Mouse (Mus musculus): ENCODE results near the gene Mt4. TPM values are rescaled to one million over a fixed set of nuclear protein-coding genes. Genes with fewer than 3 reads are reported as not detected.
A peak's percentile ranks its signal among the peaks of the same experiment; 100 is the strongest.
"Not testable (repeated sequence)": the region's sequence is repeated elsewhere in the genome, so short reads cannot be mapped to it uniquely, and the experiment has no call there.

Gene Mt4
- polyA plus RNA-seq, 1 experiment from 2014 or later = not detected

DNA sequence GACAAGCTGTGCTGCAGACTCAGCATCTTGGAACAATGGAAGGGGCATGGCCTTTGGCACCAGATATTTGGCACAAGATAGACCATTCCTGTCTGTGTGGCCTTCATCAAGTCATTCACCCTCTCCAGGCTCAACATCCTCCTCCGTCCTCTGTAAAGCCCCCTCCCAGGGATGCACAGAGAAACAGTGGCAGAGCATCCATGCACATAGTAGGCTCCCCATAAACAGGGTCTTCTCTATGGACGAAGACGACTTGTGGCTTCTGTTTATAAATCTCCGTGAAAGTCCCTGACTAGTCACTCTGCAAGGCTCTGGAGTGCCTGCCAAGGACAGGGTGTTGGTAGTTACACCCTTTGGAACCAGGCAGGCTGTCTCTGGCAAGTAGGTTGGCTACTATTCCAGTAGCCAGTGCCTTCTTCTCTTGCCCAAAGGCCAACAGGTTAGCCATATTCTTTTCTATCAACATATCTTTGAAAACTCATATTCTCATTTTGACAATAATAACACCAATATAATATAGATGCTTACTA lies 3.3 kb downstream of the Mt4 start:
- H3K4me1 ChIP-seq (ENCODE audit: control insufficient read depth, insufficient read depth, low read length) = no peaks in the 10 kb centered on the region
- 76% methylated on average over 4 of the region's 4 CpGs for WGBS (ENCODE audit: insufficient replicate concordance)
- no peaks in the 10 kb centered on the region for H3K9me3 ChIP-seq (replicated peaks; ENCODE audit: control insufficient read depth, low read length)
- no peak overlapping the region for H3K27ac ChIP-seq (ENCODE audit: low read depth, low read length)
- no peak overlapping the region for H3K4me3 ChIP-seq (ENCODE audit: low read depth, low read length)
- H3K36me3 ChIP-seq (ENCODE audit: control insufficient read depth, insufficient read depth, low read length) = no peaks in the 10 kb centered on the region
- no peak overlapping the region for H3K4me2 ChIP-seq
- no peaks in the 10 kb centered on the region for H3K27me3 ChIP-seq (ENCODE audit: control insufficient read depth, insufficient read depth, low read length)
- no peak for ATAC-seq (replicated peaks; ENCODE audit: insufficient number of reproducible peaks, low FRiP score, low TSS enrichment)
- no peak overlapping the region for H3K9ac ChIP-seq (ENCODE audit: low read depth, low read length)

- Histone ChIP-seq H3K9me3 (replicated peaks; ENCODE audit: control insufficient read depth, low read length) (no peaks in the 10 kb centered on the region), H3K36me3 (ENCODE audit: control insufficient read depth, insufficient read depth, low read length) (no peaks in the 10 kb centered on the region), H3K9ac (ENCODE audit: low read depth, low read length) (no peak overlapping the region), H3K4me2 (no peak overlapping the region), H3K27me3 (ENCODE audit: control insufficient read depth, insufficient read depth, low read length) (peaks cover 7% of the 10 kb centered on the region), H3K27ac (ENCODE audit: low read depth, low read length) (no peak overlapping the region), H3K4me3 (ENCODE audit: low read depth, low read length) (no peak overlapping the region), H3K4me1 (ENCODE audit: control insufficient read depth, insufficient read depth, low read length) (no peaks in the 10 kb centered on the region)
- no peak for ATAC-seq (replicated peaks; ENCODE audit: insufficient number of reproducible peaks, low FRiP score, low TSS enrichment)
- WGBS (ENCODE audit: insufficient replicate concordance) = 49% methylated on average over 5 of the region's 5 CpGs
These were observed 11.2 kb downstream of the Mt4 start for GRCm38 (mm10) chr8:94148236-94148635.

- Histone ChIP-seq H3K4me3 (ENCODE audit: low read depth, low read length) (no peak overlapping the region), H3K36me3 (ENCODE audit: control insufficient read depth, insufficient read depth, low read length) (no peaks in the 10 kb centered on the region), H3K4me1 (ENCODE audit: control insufficient read depth, insufficient read depth, low read length) (peaks cover 7% of the 10 kb centered on the region; the same call in 1 of the 2 replicates), H3K9ac (ENCODE audit: low read depth, low read length) (no peak overlapping the region), H3K27ac (ENCODE audit: low read depth, low read length) (no peak overlapping the region), H3K4me2 (no peak overlapping the region), H3K9me3 (replicated peaks; ENCODE audit: control insufficient read depth, low read length) (no peaks in the 10 kb centered on the region), H3K27me3 (ENCODE audit: control insufficient read depth, insufficient read depth, low read length) (peaks cover 15% of the 10 kb centered on the region)
- ATAC-seq (replicated peaks; ENCODE audit: insufficient number of reproducible peaks, low FRiP score, low TSS enrichment) = 0 out of 2 replicates have a peak, but pooled peaks have one; percentile 36
- WGBS (ENCODE audit: insufficient replicate concordance) = 68% methylated on average over 5 of the region's 5 CpGs
These were observed 13.9 kb downstream of the Mt4 start for GRCm38 (mm10) chr8:94150925-94151324.

GRCm38 (mm10) chr8:94152513-94153300 lies 15.7 kb downstream of the Mt4 start, which contains the start of gene Mt3:
Gene Mt3, plus strand, starts transcription at chr8:94152607.
- no peak within 1 kb of the TSS for H3K27ac ChIP-seq (ENCODE audit: low read depth, low read length)
- peaks cover 15% of the 10 kb centered on the region for H3K27me3 ChIP-seq (ENCODE audit: control insufficient read depth, insufficient read depth, low read length)
- ATAC-seq (replicated peaks; ENCODE audit: insufficient number of reproducible peaks, low FRiP score, low TSS enrichment) = 0 out of 2 replicates have a peak, but pooled peaks have one; percentile 62
- H3K36me3 ChIP-seq (ENCODE audit: control insufficient read depth, insufficient read depth, low read length) = no peaks in the 10 kb centered on the region
- peak within 1 kb of the TSS; percentile 62 for H3K4me2 ChIP-seq
- 2% methylated on average over 29 of the region's 29 CpGs for WGBS (ENCODE audit: insufficient replicate concordance)
- peak within 1 kb of the TSS; percentile 23; the same call in 1 of the 2 replicates for H3K9ac ChIP-seq (ENCODE audit: low read depth, low read length)
- H3K9me3 ChIP-seq (replicated peaks; ENCODE audit: control insufficient read depth, low read length) = no peaks in the 10 kb centered on the region
- H3K4me1 ChIP-seq (ENCODE audit: control insufficient read depth, insufficient read depth, low read length) = peaks cover 9% of the 10 kb centered on the region; the same call in 1 of the 2 replicates
- H3K4me3 ChIP-seq (ENCODE audit: low read depth, low read length) = peak within 1 kb of the TSS; percentile 32

DNA sequence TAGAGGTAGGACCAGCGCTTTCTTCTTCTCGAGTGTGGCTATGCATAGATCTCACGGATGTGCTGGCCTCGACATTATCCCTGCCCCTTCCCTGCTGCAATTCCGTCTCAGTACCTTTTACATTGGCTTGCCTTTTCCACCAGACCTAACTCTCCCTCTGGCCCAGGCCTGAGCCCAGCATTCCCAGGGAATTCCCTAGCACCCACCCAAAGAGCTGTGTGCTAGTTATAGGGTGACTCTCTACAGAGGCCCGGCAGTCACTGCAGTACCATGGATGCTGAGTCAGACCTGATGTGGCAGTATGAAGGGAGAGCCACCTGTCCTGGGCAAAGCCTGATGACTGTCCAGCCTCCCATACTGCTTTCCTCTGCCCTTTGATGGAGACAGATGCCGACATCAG lies 16.5 kb downstream of the Mt4 start:
- Histone ChIP-seq H3K27me3 (ENCODE audit: control insufficient read depth, insufficient read depth, low read length) (peaks cover 15% of the 10 kb centered on the region), H3K4me2 (peak overlapping the region; percentile 62), H3K4me1 (ENCODE audit: control insufficient read depth, insufficient read depth, low read length) (peaks cover 9% of the 10 kb centered on the region; the same call in 1 of the 2 replicates), H3K9ac (ENCODE audit: low read depth, low read length) (no peak overlapping the region), H3K9me3 (replicated peaks; ENCODE audit: control insufficient read depth, low read length) (no peaks in the 10 kb centered on the region), H3K4me3 (ENCODE audit: low read depth, low read length) (no peak overlapping the region), H3K27ac (ENCODE audit: low read depth, low read length) (no peak overlapping the region), H3K36me3 (ENCODE audit: control insufficient read depth, insufficient read depth, low read length) (no peaks in the 10 kb centered on the region)
- 26% methylated on average over 7 of the region's 7 CpGs for WGBS (ENCODE audit: insufficient replicate concordance)
- no peak for ATAC-seq (replicated peaks; ENCODE audit: insufficient number of reproducible peaks, low FRiP score, low TSS enrichment)

DNA sequence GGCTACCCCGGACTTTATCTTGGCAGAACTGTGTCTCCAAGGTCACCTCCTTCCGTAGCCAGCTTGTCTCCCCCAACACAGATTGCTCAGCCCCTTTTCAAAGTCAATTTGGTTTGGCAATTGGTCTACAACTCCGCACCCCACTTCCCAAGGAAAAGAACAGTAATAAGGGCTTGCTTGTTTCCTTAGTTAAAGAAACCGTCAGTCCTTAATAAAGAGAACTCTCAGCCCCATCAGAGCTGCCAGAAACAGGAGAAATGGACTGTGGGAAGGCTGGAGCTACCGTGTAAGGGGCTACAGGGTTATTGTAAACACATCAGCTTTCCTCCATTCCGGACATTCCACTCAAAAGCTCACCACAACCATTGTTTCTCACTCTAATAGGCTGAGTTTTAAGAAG lies 17.5 kb downstream of the Mt4 start:
- Histone ChIP-seq H3K4me3 (ENCODE audit: low read depth, low read length) (no peak overlapping the region), H3K4me1 (ENCODE audit: control insufficient read depth, insufficient read depth, low read length) (peaks cover 9% of the 10 kb centered on the region; the same call in 1 of the 2 replicates), H3K9me3 (replicated peaks; ENCODE audit: control insufficient read depth, low read length) (no peaks in the 10 kb centered on the region), H3K36me3 (ENCODE audit: control insufficient read depth, insufficient read depth, low read length) (no peaks in the 10 kb centered on the region), H3K4me2 (no peak overlapping the region), H3K9ac (ENCODE audit: low read depth, low read length) (no peak overlapping the region), H3K27ac (ENCODE audit: low read depth, low read length) (no peak overlapping the region), H3K27me3 (ENCODE audit: control insufficient read depth, insufficient read depth, low read length) (peaks cover 15% of the 10 kb centered on the region)
- WGBS (ENCODE audit: insufficient replicate concordance) = 47% methylated on average over 6 of the region's 6 CpGs
- no peak for ATAC-seq (replicated peaks; ENCODE audit: insufficient number of reproducible peaks, low FRiP score, low TSS enrichment)

DNA sequence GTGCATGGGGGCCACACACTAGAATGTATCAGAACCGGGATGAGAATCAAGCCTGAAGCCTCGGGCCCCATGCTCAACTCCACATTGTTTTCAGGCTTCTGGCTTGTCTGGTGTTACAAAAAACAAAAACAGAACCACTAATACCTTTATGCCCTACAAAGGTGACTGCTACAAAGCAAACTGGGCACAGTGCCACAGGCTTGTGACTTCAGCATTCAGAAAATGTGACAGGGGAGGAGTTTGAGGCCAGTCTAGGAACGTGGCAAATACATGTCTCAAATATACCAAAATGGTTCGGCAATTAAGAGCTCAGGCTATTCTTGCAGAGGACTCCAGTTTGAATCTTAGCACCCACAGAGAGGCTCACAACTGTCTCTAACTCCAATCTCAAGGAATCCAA lies 19.1 kb downstream of the Mt4 start:
- no peaks in the 10 kb centered on the region for H3K9me3 ChIP-seq (replicated peaks; ENCODE audit: control insufficient read depth, low read length)
- no peak for ATAC-seq (replicated peaks; ENCODE audit: insufficient number of reproducible peaks, low FRiP score, low TSS enrichment)
- no peak overlapping the region for H3K4me3 ChIP-seq (ENCODE audit: low read depth, low read length)
- no peak overlapping the region for H3K4me2 ChIP-seq
- H3K27me3 ChIP-seq (ENCODE audit: control insufficient read depth, insufficient read depth, low read length) = peaks cover 14% of the 10 kb centered on the region
- H3K9ac ChIP-seq (ENCODE audit: low read depth, low read length) = no peak overlapping the region
- WGBS (ENCODE audit: insufficient replicate concordance) = 63% methylated on average over 4 of the region's 4 CpGs
- H3K36me3 ChIP-seq (ENCODE audit: control insufficient read depth, insufficient read depth, low read length) = no peaks in the 10 kb centered on the region
- peaks cover 9% of the 10 kb centered on the region; the same call in 1 of the 2 replicates for H3K4me1 ChIP-seq (ENCODE audit: control insufficient read depth, insufficient read depth, low read length)
- H3K27ac ChIP-seq (ENCODE audit: low read depth, low read length) = no peak overlapping the region

GRCm38 (mm10) chr8:94165772-94166171 lies 28.8 kb downstream of the Mt4 start:
- H3K27ac ChIP-seq (ENCODE audit: low read depth, low read length); H3K27me3 ChIP-seq (ENCODE audit: control insufficient read depth, insufficient read depth, low read length); ATAC-seq (replicated peaks; ENCODE audit: insufficient number of reproducible peaks, low FRiP score, low TSS enrichment); H3K9ac ChIP-seq (ENCODE audit: low read depth, low read length); H3K4me1 ChIP-seq (ENCODE audit: control insufficient read depth, insufficient read depth, low read length); H3K36me3 ChIP-seq (ENCODE audit: control insufficient read depth, insufficient read depth, low read length); H3K9me3 ChIP-seq (replicated peaks; ENCODE audit: control insufficient read depth, low read length); H3K4me3 ChIP-seq (ENCODE audit: low read depth, low read length); H3K4me2 ChIP-seq: not testable (repeated sequence)
- 67% methylated on average over 8 of the region's 8 CpGs for WGBS (ENCODE audit: insufficient replicate concordance)

Data from heart, embryonic 11.5 days (tissue).